Comparison of ENCODE assay signal across 9 mouse cellular contexts in the genomic region with DNA sequence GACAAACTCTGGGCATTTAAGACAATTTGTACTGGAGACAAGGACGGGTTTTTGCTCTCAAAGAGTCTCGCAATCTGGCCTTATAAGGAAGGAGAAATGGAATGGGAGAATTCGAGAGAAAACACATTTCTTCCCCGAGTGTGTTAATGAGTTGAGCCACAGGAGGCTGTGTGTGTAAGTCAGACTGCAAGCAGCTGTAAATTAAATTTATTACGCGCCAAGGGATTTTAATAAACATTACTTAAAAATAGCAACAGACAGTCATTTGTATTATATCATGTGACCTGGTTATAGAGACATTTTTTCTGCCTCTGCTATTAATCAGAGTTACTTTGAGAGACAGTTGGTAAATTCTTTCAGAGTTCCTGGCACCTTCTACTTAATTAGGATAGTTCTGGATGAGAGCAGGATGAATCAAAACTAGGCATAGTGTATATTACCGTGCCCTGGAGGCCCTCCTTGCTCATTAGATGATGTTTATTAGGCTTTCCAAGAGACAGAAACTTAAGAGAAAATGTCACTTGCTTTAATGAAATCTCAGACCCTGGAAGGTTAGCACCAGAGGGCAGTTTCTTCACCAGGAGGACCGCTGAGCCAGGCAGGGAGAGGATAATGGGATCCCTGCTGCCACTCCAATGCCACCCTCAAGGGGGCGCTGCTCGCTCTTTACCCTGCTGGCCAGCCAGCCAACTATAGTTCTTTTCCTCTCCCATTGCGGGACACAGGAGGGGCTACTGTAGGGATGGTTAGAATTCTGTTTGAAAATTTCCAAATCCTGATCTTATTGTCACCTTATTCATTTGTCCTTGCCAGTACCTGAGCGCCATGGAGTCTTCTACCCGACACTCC. TPM values are rescaled to one million over a fixed set of nuclear protein-coding genes. Genes with fewer than 3 reads are reported as not detected.
A peak's percentile ranks its signal among the peaks of the same experiment; 100 is the strongest.
DNase-seq lines count a peak whose midpoint lies in the region; ATAC-seq and TF ChIP-seq lines count a peak whose summit lies in the region.
"Had no signal": no experiment of that assay in that cellular context is flagged by ENCODE, and none has a peak within 500 bp of the region (broad histone marks: within the 10 kb centered on the region; RNA-seq: fewer than 3 reads in every experiment).

No protein-coding gene starts in this region.

- H3K9ac ChIP-seq in intestine, postnatal 0 days (ENCODE audit: low read depth, low read length): no peak overlapping the region
- no peak overlapping the region for H3K9ac ChIP-seq in intestine, embryonic 15.5 days
- H3K9ac ChIP-seq: heart, embryonic 13.5 days had no signal

- H3K4me3 ChIP-seq in intestine, postnatal 0 days (ENCODE audit: low read depth, low read length): no peak overlapping the region
- no peak overlapping the region for H3K4me3 ChIP-seq in intestine, embryonic 15.5 days (replicated peaks)
- H3K4me3 ChIP-seq: heart, embryonic 13.5 days had no signal

- peak; percentile 12 for DNase-seq in ES-CJ7 (ENCODE audit: low read depth, low spot score)
- peak; percentile 39 for DNase-seq in brain, embryonic 14.5 days (ENCODE audit: low read depth)
- DNase-seq in lung, postnatal 10 days: peak; percentile 37
- no peak for DNase-seq in embryo, embryonic 10.5 days (ENCODE audit: low spot score)
- DNase-seq in cerebellum, adult 8-10 months: no peak
- no peak for DNase-seq in embryo, embryonic 9.5 days (ENCODE audit: extremely low spot score)

- ATAC-seq in intestine, postnatal 0 days: no peak
- ATAC-seq in intestine, embryonic 15.5 days: no peak

- H3K4me2 ChIP-seq in intestine, postnatal 0 days (replicated peaks; ENCODE audit: low read depth): no peak overlapping the region
- H3K4me2 ChIP-seq in intestine, embryonic 15.5 days (replicated peaks): no peak overlapping the region
- H3K4me2 ChIP-seq: heart, embryonic 13.5 days had no signal

- TF ChIP-seq POLR2A in brain, embryonic 14.5 days (IDR thresholded peaks at IDR 0.05; ENCODE audit: borderline replicate concordance, extremely low read depth, insufficient read depth, insufficient read length, poor library complexity, severe bottlenecking): no peak

- no peaks in the 10 kb centered on the region for H3K36me3 ChIP-seq in intestine, postnatal 0 days (ENCODE audit: control insufficient read depth, insufficient read depth)
- H3K36me3 ChIP-seq in intestine, embryonic 15.5 days: no peaks in the 10 kb centered on the region
- H3K36me3 ChIP-seq: heart, embryonic 13.5 days had no signal

- H3K9me3 ChIP-seq in intestine, postnatal 0 days (ENCODE audit: control insufficient read depth): no peaks in the 10 kb centered on the region
- H3K9me3 ChIP-seq in intestine, embryonic 15.5 days: no peaks in the 10 kb centered on the region
- H3K9me3 ChIP-seq: heart, embryonic 13.5 days had no signal

- no peak overlapping the region for H3K27ac ChIP-seq in intestine, postnatal 0 days (ENCODE audit: low read depth, low read length)
- no peak overlapping the region for H3K27ac ChIP-seq in intestine, embryonic 15.5 days
- H3K27ac ChIP-seq: heart, embryonic 13.5 days had no signal

- H3K27me3 ChIP-seq in intestine, postnatal 0 days (replicated peaks; ENCODE audit: control insufficient read depth, insufficient read depth, low read length): no peaks in the 10 kb centered on the region
- H3K27me3 ChIP-seq in intestine, embryonic 15.5 days (replicated peaks): no peaks in the 10 kb centered on the region
- H3K27me3 ChIP-seq: heart, embryonic 13.5 days had no signal

- peak; percentile 75 for TF ChIP-seq CTCF in intestine, postnatal 0 days (IDR thresholded peaks at IDR 0.05; ENCODE audit: low read depth)
- TF ChIP-seq CTCF in brain, embryonic 14.5 days (IDR thresholded peaks at IDR 0.05; ENCODE audit: borderline replicate concordance, extremely low read depth, insufficient read depth, insufficient read length): peak; percentile 48; the same call in 1 of the 2 replicates

- 56% methylated on average over 13 of the region's 13 CpGs for WGBS in intestine, postnatal 0 days
- WGBS in intestine, embryonic 15.5 days: 55% methylated on average over 13 of the region's 13 CpGs

- H3K4me1 ChIP-seq in intestine, postnatal 0 days (replicated peaks; ENCODE audit: control insufficient read depth, insufficient read depth, low read length): no peaks in the 10 kb centered on the region
- H3K4me1 ChIP-seq in intestine, embryonic 15.5 days (replicated peaks): no peaks in the 10 kb centered on the region
- H3K4me1 ChIP-seq: heart, embryonic 13.5 days had no signal

RNA-seq across cellular contexts. Expression of a gene that starts 20.3 kb away (rescaled TPM):
- polyA plus RNA-seq in intestine, postnatal 0 days (2015; fragmentation: Nextera tagmentation; extraction: Ambion mirVana): 0.44 and 0.51 TPM in 2 replicates
- polyA plus RNA-seq in intestine, embryonic 15.5 days (2015; fragmentation: Nextera tagmentation; extraction: Ambion mirVana): 1.1 and 1.4 TPM in 2 replicates
- polyA plus RNA-seq in brain, embryonic 14.5 days (2012; rRNA removed): 2.3 and 2.6 TPM in 2 replicates

RNA-seq across cellular contexts. Expression of a gene that starts 48.5 kb away (rescaled TPM):
- polyA plus RNA-seq in intestine, postnatal 0 days (2015; fragmentation: Nextera tagmentation; extraction: Ambion mirVana): not detected in 2 replicates
- 0.13 TPM in 1 of 2 replicates, not detected in the other for polyA plus RNA-seq in intestine, embryonic 15.5 days (2015; fragmentation: Nextera tagmentation; extraction: Ambion mirVana)
- polyA plus RNA-seq in brain, embryonic 14.5 days (2012; rRNA removed): 12.3 and 16.0 TPM in 2 replicates
- polyA plus RNA-seq: heart, embryonic 13.5 days had no signal

Comparison
In these comparisons a context has a peak if more than half of its experiments do, and no peak if none do; other contexts are left out.
1. DNase-seq: peak in ES-CJ7 (single experiment), brain, embryonic 14.5 days (single experiment) and lung, postnatal 10 days (single experiment); none in embryo, embryonic 10.5 days (single experiment), cerebellum, adult 8-10 months (single experiment) and embryo, embryonic 9.5 days (single experiment).
2. RNA of a gene that starts 48.5 kb away (polyA plus RNA-seq): 12.3 to 16.0 TPM in brain, embryonic 14.5 days; 0.13 TPM in intestine, embryonic 15.5 days and not detected in intestine, postnatal 0 days; every median in the first group is over 10 times any median in the second.